Mouse (Mus musculus): ENCODE results near the gene Tango6. TPM values are rescaled to one million over a fixed set of nuclear protein-coding genes. Genes with fewer than 3 reads are reported as not detected.

Tango6 gene
- 15.3 to 19.1 TPM (median 17.0 TPM) in 4 replicates for total RNA-seq (2023)

DNA sequence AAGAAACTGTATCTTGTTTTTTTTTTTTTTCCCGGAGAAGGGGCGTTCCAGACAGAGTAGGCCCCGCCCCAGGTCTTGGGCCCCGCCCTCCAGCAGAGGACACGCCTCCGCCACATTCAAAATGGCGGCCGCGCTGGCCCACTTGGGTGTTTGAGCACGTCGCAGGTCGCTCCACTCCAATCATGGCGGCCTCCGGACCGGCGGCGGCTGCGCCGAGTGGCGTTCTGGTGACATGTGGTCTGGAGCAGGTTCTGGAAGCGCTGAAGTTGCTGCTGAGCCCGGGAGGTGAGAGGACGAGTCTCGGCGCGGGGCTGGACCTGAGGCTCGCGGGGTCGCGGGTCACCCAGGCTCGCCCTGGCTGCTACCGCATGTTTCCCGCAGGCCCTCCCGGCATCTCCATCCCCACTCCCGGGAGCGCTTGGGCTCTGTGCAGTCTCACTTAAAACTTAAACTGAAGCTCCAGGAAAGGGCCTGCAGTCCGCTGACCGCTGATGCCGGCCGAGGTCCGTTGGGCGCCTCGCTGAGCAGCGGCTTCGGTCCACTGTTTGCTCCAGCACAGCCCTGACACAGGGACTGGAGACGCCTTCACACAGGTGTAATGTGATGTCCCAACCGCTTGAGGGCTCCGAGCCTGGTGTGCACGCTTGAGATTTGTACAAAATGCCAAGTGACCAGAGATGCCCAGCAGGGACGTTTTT is at the start of gene Tango6:
TSS of gene Tango6 (plus strand) at position 98 of the 698 bp plus-strand sequence.

GRCm38 (mm10) chr8:106870051-106870450 is 187.2 kb downstream of the Tango6 start, which contains the start of gene Has3:
Gene Has3, plus strand, starts transcription at chr8:106870242.

GRCm38 (mm10) chr8:106893481-106894156 is 210.8 kb downstream of the Tango6 start, which contains the start of gene Utp4:
Gene Utp4, plus strand, starts transcription at chr8:106893636.

Other genes starting within 250 kb of the Tango6 start
- not detected in 4 replicates for gene 6030452D12Rik, start 182.5 kb upstream of the Tango6 start, total RNA-seq (2023)
- not detected in 4 replicates for gene Cdh3, start 172.2 kb upstream of the Tango6 start, total RNA-seq (2023)
- gene Gm10073, start 109.6 kb upstream of the Tango6 start, total RNA-seq (2023), result 304 to 347 TPM (median 321 TPM) in 4 replicates
- not detected in 4 replicates for gene Cdh1, start 79.7 kb upstream of the Tango6 start, total RNA-seq (2023)
- gene Has3, start 187.2 kb downstream of the Tango6 start, total RNA-seq (2023), result 0.63 to 1.4 TPM (median 0.93 TPM) in 4 replicates
- 41.9 to 46.9 TPM (median 44.7 TPM) in 4 replicates for gene Utp4, start 210.6 kb downstream of the Tango6 start, total RNA-seq (2023)